Mouse (Mus musculus) embryonic facial prominence, embryonic 13.5 days (tissue): Measurements from ENCODE around the gene Klhl29. TPM values are rescaled to one million over a fixed set of nuclear protein-coding genes. Genes with fewer than 3 reads are reported as not detected.
A peak's percentile ranks its signal among the peaks of the same experiment; 100 is the strongest.

Source experiments
- ATAC-seq: fragments of 200-750 bp; cut with Nextera tagmentation; 2 replicates; pipeline ENCODE4 v1.8.0; 2017; ENCODE audit warnings: low read depth; ENCODE audit not compliant: insufficient number of reproducible peaks, insufficient read depth, low FRiP score, low TSS enrichment
- H3K27ac ChIP-seq: fragments of 300-500 bp; sonication (generic); 2 replicates; pipeline ENCODE4 v1.5.1; 2015; ENCODE audit warnings: moderate library complexity, mild to moderate bottlenecking, inconsistent platforms
- H3K27me3 ChIP-seq: fragments of 300-500 bp; sonication (generic); 2 replicates; pipeline ENCODE4 v1.6.1; 2015; ENCODE audit warnings: mild to moderate bottlenecking, inconsistent platforms
- H3K36me3 ChIP-seq: fragments of 300-500 bp; sonication (generic); 2 replicates; pipeline ENCODE4 v1.6.1; 2015; ENCODE audit warnings: mild to moderate bottlenecking, inconsistent platforms
- H3K4me1 ChIP-seq: fragments of 300-500 bp; sonication (generic); 2 replicates; pipeline ENCODE4 v1.6.1; 2015; ENCODE audit warnings: inconsistent platforms
- H3K4me2 ChIP-seq: fragments of 300-500 bp; sonication (generic); 2 replicates; pipeline ENCODE4 v1.6.1; 2015; ENCODE audit warnings: moderate library complexity, mild to moderate bottlenecking, inconsistent platforms
- H3K4me3 ChIP-seq: fragments of 300-500 bp; sonication (generic); 2 replicates; pipeline ENCODE4 v1.5.1; 2015; ENCODE audit warnings: mild to moderate bottlenecking, inconsistent platforms
- H3K9ac ChIP-seq: fragments of 300-500 bp; sonication (generic); 2 replicates; pipeline ENCODE4 v1.6.1; 2015; ENCODE audit warnings: mild to moderate bottlenecking, inconsistent platforms
- H3K9me3 ChIP-seq: fragments of 300-500 bp; sonication (generic); 2 replicates; pipeline ENCODE4 v1.6.1; 2016; ENCODE audit warnings: inconsistent platforms
- WGBS: fragments of 180-500 bp; shearing (Covaris S2); methylation state at CpG from one replicate; pipeline ENCODE4 v1.1.7; 2015; ENCODE audit warnings: mixed read lengths; 5-methylcytosine and 5-hydroxymethylcytosine counted together
- polyA plus RNA-seq: library from polyadenylated mRNA; unstranded; fragments of >200 nt; fragmentation: Nextera tagmentation; extraction: Ambion mirVana; gene quantifications from 2 replicates; pipeline ENCODE4 v1.2.1, GENCODE M21; 2015

The Klhl29 gene
- polyA plus RNA-seq, 1 experiment from 2014 or later, result 2.0 TPM

GRCm38 (mm10) chr12:5122972-5123371 lies 252.5 kb downstream of the Klhl29 start:
- no peaks in the 10 kb centered on the region for H3K9me3 ChIP-seq

GRCm38 (mm10) chr12:5120249-5120648 lies 255.2 kb downstream of the Klhl29 start:
- no peak for ATAC-seq

More at GRCm38 (mm10) chr12:5122972-5123371, 252.5 kb downstream of the Klhl29 start:
- Histone ChIP-seq H3K27ac (no peak overlapping the region), H3K9ac (no peak overlapping the region), H3K36me3 (0 out of 2 replicates have a peak, but pooled peaks cover 2% of the 10 kb centered on the region), H3K4me3 (no peak overlapping the region), H3K4me1 (peaks cover 15% of the 10 kb centered on the region), H3K27me3 (no peaks in the 10 kb centered on the region), H3K4me2 (no peak overlapping the region)
- 64% methylated on average over 8 of the region's 8 CpGs for WGBS
- no peak for ATAC-seq

GRCm38 (mm10) chr12:5119726-5120125 lies 255.8 kb downstream of the Klhl29 start:
- H3K4me2 ChIP-seq, result peak overlapping the region; percentile 49
- no peak overlapping the region; the same call in 1 of the 2 replicates for H3K27ac ChIP-seq
- ATAC-seq, result peak; percentile 65; the same call in 1 of the 2 replicates
- H3K27me3 ChIP-seq, result no peaks in the 10 kb centered on the region
- H3K9ac ChIP-seq, result no peak overlapping the region
- no peaks in the 10 kb centered on the region for H3K9me3 ChIP-seq
- H3K36me3 ChIP-seq, result 0 out of 2 replicates have a peak, but pooled peaks cover 2% of the 10 kb centered on the region
- H3K4me1 ChIP-seq, result peaks cover 15% of the 10 kb centered on the region
- 0 out of 2 replicates have a peak overlapping the region, but pooled peaks have one; percentile 1 for H3K4me3 ChIP-seq
- 15% methylated on average over 15 of the region's 15 CpGs for WGBS

More at GRCm38 (mm10) chr12:5120249-5120648, 255.2 kb downstream of the Klhl29 start:
- Histone ChIP-seq H3K36me3 (0 out of 2 replicates have a peak, but pooled peaks cover 2% of the 10 kb centered on the region), H3K4me1 (peaks cover 15% of the 10 kb centered on the region), H3K9me3 (no peaks in the 10 kb centered on the region), H3K27me3 (no peaks in the 10 kb centered on the region), H3K4me2 (peak overlapping the region; percentile 49), H3K27ac (no peak overlapping the region), H3K4me3 (no peak overlapping the region), H3K9ac (no peak overlapping the region)
- 56% methylated on average over 6 of the region's 6 CpGs for WGBS

GRCm38 (mm10) chr12:5119286-5119685 lies 256.2 kb downstream of the Klhl29 start:
- ATAC-seq, result no peak
- 52% methylated on average over 9 of the region's 9 CpGs for WGBS
- Histone ChIP-seq H3K27me3 (no peaks in the 10 kb centered on the region), H3K4me1 (peaks cover 15% of the 10 kb centered on the region), H3K9ac (no peak overlapping the region), H3K9me3 (no peaks in the 10 kb centered on the region), H3K36me3 (0 out of 2 replicates have a peak, but pooled peaks cover 2% of the 10 kb centered on the region), H3K27ac (no peak overlapping the region), H3K4me3 (0 out of 2 replicates have a peak overlapping the region, but pooled peaks have one; percentile 1), H3K4me2 (peak overlapping the region; percentile 49)

GRCm38 (mm10) chr12:5116605-5117004 lies 258.9 kb downstream of the Klhl29 start:
- H3K9me3 ChIP-seq, result no peaks in the 10 kb centered on the region
- no peak for ATAC-seq
- H3K36me3 ChIP-seq, result no peaks in the 10 kb centered on the region
- peaks cover 13% of the 10 kb centered on the region for H3K4me1 ChIP-seq
- no peaks in the 10 kb centered on the region for H3K27me3 ChIP-seq
- H3K4me2 ChIP-seq, result no peak overlapping the region
- H3K9ac ChIP-seq, result no peak overlapping the region
- no peak overlapping the region for H3K27ac ChIP-seq
- WGBS, result 84% methylated on average over 5 of the region's 5 CpGs
- H3K4me3 ChIP-seq, result no peak overlapping the region

GRCm38 (mm10) chr12:5114631-5115030 lies 260.9 kb downstream of the Klhl29 start:
- Histone ChIP-seq H3K9me3 (no peaks in the 10 kb centered on the region), H3K27me3 (no peaks in the 10 kb centered on the region), H3K9ac (no peak overlapping the region), H3K4me1 (peaks cover under 1% of the 10 kb centered on the region; the same call in 1 of the 2 replicates), H3K4me2 (no peak overlapping the region), H3K36me3 (no peaks in the 10 kb centered on the region), H3K27ac (no peak overlapping the region), H3K4me3 (no peak overlapping the region)
- no peak for ATAC-seq
- WGBS, result 76% methylated on average over 4 of the region's 4 CpGs

- no peaks in the 10 kb centered on the region for H3K36me3 ChIP-seq
- no peak overlapping the region for H3K4me3 ChIP-seq
- H3K9me3 ChIP-seq, result no peaks in the 10 kb centered on the region
- no peak overlapping the region for H3K4me2 ChIP-seq
- no peak overlapping the region for H3K27ac ChIP-seq
- H3K9ac ChIP-seq, result no peak overlapping the region
- 63% methylated on average over 3 of the region's 3 CpGs for WGBS
- ATAC-seq, result no peak
- H3K4me1 ChIP-seq, result peaks cover 14% of the 10 kb centered on the region
- no peaks in the 10 kb centered on the region for H3K27me3 ChIP-seq
Measured at GRCm38 (mm10) chr12:5111343-5111742, 264.1 kb downstream of the Klhl29 start.

- Histone ChIP-seq H3K36me3 (0 out of 2 replicates have a peak, but pooled peaks cover 6% of the 10 kb centered on the region), H3K4me1 (peaks cover 14% of the 10 kb centered on the region), H3K9me3 (no peaks in the 10 kb centered on the region), H3K9ac (no peak overlapping the region), H3K4me2 (no peak overlapping the region), H3K4me3 (no peak overlapping the region), H3K27me3 (no peaks in the 10 kb centered on the region), H3K27ac (no peak overlapping the region)
- WGBS, result 65% methylated on average over 6 of the region's 6 CpGs
- ATAC-seq, result no peak
Measured at GRCm38 (mm10) chr12:5108613-5109012, 266.9 kb downstream of the Klhl29 start.

GRCm38 (mm10) chr12:5107795-5108194 lies 267.7 kb downstream of the Klhl29 start:
- Histone ChIP-seq H3K4me1 (peaks cover 14% of the 10 kb centered on the region), H3K27ac (no peak overlapping the region), H3K36me3 (0 out of 2 replicates have a peak, but pooled peaks cover 6% of the 10 kb centered on the region), H3K9ac (no peak overlapping the region), H3K4me2 (no peak overlapping the region), H3K4me3 (no peak overlapping the region), H3K27me3 (no peaks in the 10 kb centered on the region), H3K9me3 (no peaks in the 10 kb centered on the region)
- no peak for ATAC-seq
- WGBS, result 19% methylated on average over 2 of the region's 2 CpGs

- H3K4me3 ChIP-seq, result no peak overlapping the region
- H3K36me3 ChIP-seq, result 0 out of 2 replicates have a peak, but pooled peaks cover 6% of the 10 kb centered on the region
- H3K4me2 ChIP-seq, result no peak overlapping the region
- no peaks in the 10 kb centered on the region for H3K9me3 ChIP-seq
- no peak overlapping the region for H3K9ac ChIP-seq
- H3K27me3 ChIP-seq, result no peaks in the 10 kb centered on the region
- WGBS, result 85% methylated on average over 9 of the region's 9 CpGs
- H3K4me1 ChIP-seq, result peaks cover 18% of the 10 kb centered on the region
- no peak for ATAC-seq
- H3K27ac ChIP-seq, result no peak overlapping the region
Measured at GRCm38 (mm10) chr12:5104422-5105052, 270.9 kb downstream of the Klhl29 start.

- Histone ChIP-seq H3K36me3 (peaks cover 10% of the 10 kb centered on the region; the same call in 1 of the 2 replicates), H3K4me3 (no peak overlapping the region), H3K4me1 (0 out of 2 replicates have a peak, but pooled peaks cover 4% of the 10 kb centered on the region), H3K9ac (no peak overlapping the region), H3K9me3 (no peaks in the 10 kb centered on the region), H3K4me2 (no peak overlapping the region), H3K27ac (no peak overlapping the region), H3K27me3 (no peaks in the 10 kb centered on the region)
- WGBS, result 68% methylated on average over 13 of the region's 13 CpGs
- no peak for ATAC-seq
Measured at GRCm38 (mm10) chr12:5101411-5102024, 274.0 kb downstream of the Klhl29 start.
